Mouse (Mus musculus): ENCODE data around the gene Ptges3. TPM values are rescaled to one million over a fixed set of nuclear protein-coding genes. Genes with fewer than 3 reads are reported as not detected.

Gene Ptges3
- polyA plus RNA-seq (2016; fragmentation: Nextera tagmentation; extraction: Ambion mirVana), result 611 and 642 TPM in 2 replicates

GRCm38 (mm10) chr10:128058601-128059151 is at the start of gene Ptges3:
Gene Ptges3, plus strand, starts transcription at chr10:128058954.
- peak; percentile 94 for ATAC-seq (ENCODE audit: low FRiP score)
- Histone ChIP-seq H3K27ac (peak within 1 kb of the TSS; percentile 98), H3K4me1 (peaks cover 27% of the 10 kb centered on the region), H3K36me3 (replicated peaks) (peaks cover 11% of the 10 kb centered on the region), H3K4me3 (replicated peaks) (peak within 1 kb of the TSS; percentile 91), H3K9ac (peak within 1 kb of the TSS; percentile 90), H3K27me3 (no peaks in the 10 kb centered on the region), H3K9me3 (no peaks in the 10 kb centered on the region), H3K4me2 (peak within 1 kb of the TSS; percentile 76)
- under 1% methylated on average over 62 of the region's 72 CpGs for WGBS

GRCm38 (mm10) chr10:128009735-128010134 is 49.0 kb upstream of the Ptges3 start:
- H3K4me1 ChIP-seq, result no peaks in the 10 kb centered on the region
- ATAC-seq (ENCODE audit: low FRiP score), result no peak
- no peaks in the 10 kb centered on the region for H3K27me3 ChIP-seq
- H3K27ac ChIP-seq, result no peak overlapping the region
- 78% methylated on average over 5 of the region's 5 CpGs for WGBS
- no peak overlapping the region for H3K4me3 ChIP-seq (replicated peaks)
- H3K9ac ChIP-seq, result no peak overlapping the region
- H3K4me2 ChIP-seq, result no peak overlapping the region
- H3K9me3 ChIP-seq, result no peaks in the 10 kb centered on the region
- no peaks in the 10 kb centered on the region for H3K36me3 ChIP-seq (replicated peaks)

GRCm38 (mm10) chr10:128015068-128015934 is 43.5 kb upstream of the Ptges3 start, which contains the start of gene Prim1:
Gene Prim1, plus strand, starts transcription at chr10:128015168.
- 5% methylated on average over 31 of the region's 31 CpGs for WGBS
- Histone ChIP-seq H3K4me1 (0 out of 2 replicates have a peak, but pooled peaks cover 2% of the 10 kb centered on the region), H3K4me3 (replicated peaks) (peak within 1 kb of the TSS; percentile 69), H3K9me3 (no peaks in the 10 kb centered on the region), H3K36me3 (replicated peaks) (peaks cover 18% of the 10 kb centered on the region), H3K4me2 (peak within 1 kb of the TSS; percentile 61), H3K27me3 (no peaks in the 10 kb centered on the region), H3K27ac (peak within 1 kb of the TSS; percentile 63; the same call in 1 of the 2 replicates), H3K9ac (peak within 1 kb of the TSS; percentile 72)
- peak; percentile 94 for ATAC-seq (ENCODE audit: low FRiP score)

- H3K4me3 ChIP-seq (replicated peaks), result no peak overlapping the region
Measured at GRCm38 (mm10) chr10:128022196-128022595, 36.6 kb upstream of the Ptges3 start.

GRCm38 (mm10) chr10:128023496-128023895 is 35.3 kb upstream of the Ptges3 start:
- Histone ChIP-seq H3K4me1 (no peaks in the 10 kb centered on the region), H3K9me3 (no peaks in the 10 kb centered on the region), H3K27ac (no peak overlapping the region), H3K36me3 (replicated peaks) (peaks cover 73% of the 10 kb centered on the region), H3K4me3 (replicated peaks) (no peak overlapping the region), H3K9ac (no peak overlapping the region), H3K27me3 (no peaks in the 10 kb centered on the region), H3K4me2 (no peak overlapping the region)
- 96% methylated on average over 10 of the region's 10 CpGs for WGBS
- ATAC-seq (ENCODE audit: low FRiP score), result no peak

More at GRCm38 (mm10) chr10:128022196-128022595, 36.6 kb upstream of the Ptges3 start:
- Histone ChIP-seq H3K9me3 (no peaks in the 10 kb centered on the region), H3K4me2 (no peak overlapping the region), H3K27me3 (no peaks in the 10 kb centered on the region), H3K4me1 (no peaks in the 10 kb centered on the region), H3K36me3 (replicated peaks) (peaks cover 71% of the 10 kb centered on the region), H3K27ac (no peak overlapping the region), H3K9ac (no peak overlapping the region)
- ATAC-seq (ENCODE audit: low FRiP score), result no peak
- 93% methylated on average over 5 of the region's 5 CpGs for WGBS

GRCm38 (mm10) chr10:128029931-128030330 is 28.8 kb upstream of the Ptges3 start:
- 92% methylated on average over 7 of the region's 7 CpGs for WGBS
- H3K36me3 ChIP-seq (replicated peaks), result peaks cover 56% of the 10 kb centered on the region

GRCm38 (mm10) chr10:128030860-128031259 is 27.9 kb upstream of the Ptges3 start:
- Histone ChIP-seq H3K9me3 (no peaks in the 10 kb centered on the region), H3K27ac (no peak overlapping the region), H3K36me3 (replicated peaks) (peaks cover 49% of the 10 kb centered on the region), H3K4me3 (replicated peaks) (no peak overlapping the region), H3K4me1 (peaks cover 5% of the 10 kb centered on the region), H3K27me3 (no peaks in the 10 kb centered on the region), H3K9ac (no peak overlapping the region), H3K4me2 (no peak overlapping the region)
- ATAC-seq (ENCODE audit: low FRiP score), result no peak
- 87% methylated on average over 2 of the region's 2 CpGs for WGBS

More at GRCm38 (mm10) chr10:128029931-128030330, 28.8 kb upstream of the Ptges3 start:
- no peak overlapping the region for H3K9ac ChIP-seq
- peaks cover 5% of the 10 kb centered on the region for H3K4me1 ChIP-seq
- H3K27me3 ChIP-seq, result no peaks in the 10 kb centered on the region
- H3K4me3 ChIP-seq (replicated peaks), result no peak overlapping the region
- no peaks in the 10 kb centered on the region for H3K9me3 ChIP-seq
- H3K4me2 ChIP-seq, result no peak overlapping the region
- no peak overlapping the region for H3K27ac ChIP-seq
- no peak for ATAC-seq (ENCODE audit: low FRiP score)

GRCm38 (mm10) chr10:128036746-128037425 is 21.9 kb upstream of the Ptges3 start:
- no peak for ATAC-seq (ENCODE audit: low FRiP score)
- Histone ChIP-seq H3K4me3 (replicated peaks) (peak overlapping the region; percentile 96), H3K27me3 (no peaks in the 10 kb centered on the region), H3K36me3 (replicated peaks) (peaks cover 39% of the 10 kb centered on the region), H3K4me1 (peaks cover 39% of the 10 kb centered on the region), H3K27ac (peak overlapping the region; percentile 96; the same call in 1 of the 2 replicates), H3K9me3 (no peaks in the 10 kb centered on the region), H3K4me2 (peak overlapping the region; percentile 95), H3K9ac (peak overlapping the region; percentile 99)
- WGBS, result 8% methylated on average over 10 of the region's 10 CpGs

GRCm38 (mm10) chr10:128037921-128038320 is 20.8 kb upstream of the Ptges3 start:
- Histone ChIP-seq H3K9ac (no peak overlapping the region; the same call in 1 of the 2 replicates), H3K36me3 (replicated peaks) (peaks cover 49% of the 10 kb centered on the region), H3K4me1 (peaks cover 41% of the 10 kb centered on the region), H3K9me3 (no peaks in the 10 kb centered on the region), H3K4me2 (peak overlapping the region; percentile 22; the same call in 1 of the 2 replicates), H3K27ac (no peak overlapping the region), H3K27me3 (no peaks in the 10 kb centered on the region), H3K4me3 (replicated peaks) (no peak overlapping the region)
- no peak for ATAC-seq (ENCODE audit: low FRiP score)
- WGBS, result 59% methylated on average over 3 of the region's 3 CpGs

GRCm38 (mm10) chr10:128039167-128039566 is 19.6 kb upstream of the Ptges3 start:
- peaks cover 49% of the 10 kb centered on the region for H3K4me1 ChIP-seq
- H3K4me3 ChIP-seq (replicated peaks), result no peak overlapping the region
- WGBS, result 73% methylated on average over 5 of the region's 5 CpGs
- H3K9me3 ChIP-seq, result no peaks in the 10 kb centered on the region
- H3K27me3 ChIP-seq, result no peaks in the 10 kb centered on the region
- H3K36me3 ChIP-seq (replicated peaks), result peaks cover 62% of the 10 kb centered on the region
- H3K4me2 ChIP-seq, result no peak overlapping the region
- H3K9ac ChIP-seq, result no peak overlapping the region; the same call in 1 of the 2 replicates
- no peak for ATAC-seq (ENCODE audit: low FRiP score)
- no peak overlapping the region for H3K27ac ChIP-seq

- Histone ChIP-seq H3K4me1 (peaks cover 44% of the 10 kb centered on the region), H3K9ac (no peak overlapping the region), H3K4me2 (no peak overlapping the region), H3K27me3 (no peaks in the 10 kb centered on the region), H3K4me3 (replicated peaks) (no peak overlapping the region), H3K9me3 (no peaks in the 10 kb centered on the region), H3K27ac (peak overlapping the region; percentile 31; the same call in 1 of the 2 replicates), H3K36me3 (replicated peaks) (peaks cover 68% of the 10 kb centered on the region)
- ATAC-seq (ENCODE audit: low FRiP score), result no peak
- WGBS, result 67% methylated on average over 3 of the region's 3 CpGs
Measured at GRCm38 (mm10) chr10:128039858-128040257, 18.9 kb upstream of the Ptges3 start.

- Histone ChIP-seq H3K27me3 (no peaks in the 10 kb centered on the region), H3K4me3 (replicated peaks) (no peak overlapping the region), H3K36me3 (replicated peaks) (peaks cover 73% of the 10 kb centered on the region), H3K9me3 (no peaks in the 10 kb centered on the region), H3K27ac (no peak overlapping the region), H3K4me1 (peaks cover 43% of the 10 kb centered on the region), H3K4me2 (no peak overlapping the region), H3K9ac (0 out of 2 replicates have a peak overlapping the region, but pooled peaks have one; percentile 21)
- 88% methylated on average over 5 of the region's 5 CpGs for WGBS
- ATAC-seq (ENCODE audit: low FRiP score), result no peak
Measured at GRCm38 (mm10) chr10:128040293-128040692, 18.5 kb upstream of the Ptges3 start.
